Mouse (Mus musculus) cortical plate, adult 2 months (tissue): Measurements from ENCODE around the gene Cyp2c65.

Source experiments
- CTCF ChIP-seq: fragments of 200-500 bp; IDR thresholded peaks from 2 replicates; pipeline ENCODE4 v1.5.1; 2011; ENCODE audit warnings: mild to moderate bottlenecking, control low read depth, low read length; ENCODE audit not compliant: insufficient read depth; ENCODE audit errors: extremely low read depth
- POLR2A ChIP-seq: fragments of 200-500 bp; IDR thresholded peaks from 2 replicates; pipeline ENCODE4 v1.6.1; 2011; ENCODE audit warnings: mild to moderate bottlenecking, low read length, control low read depth; ENCODE audit not compliant: insufficient read depth; ENCODE audit errors: extremely low read depth

DNA sequence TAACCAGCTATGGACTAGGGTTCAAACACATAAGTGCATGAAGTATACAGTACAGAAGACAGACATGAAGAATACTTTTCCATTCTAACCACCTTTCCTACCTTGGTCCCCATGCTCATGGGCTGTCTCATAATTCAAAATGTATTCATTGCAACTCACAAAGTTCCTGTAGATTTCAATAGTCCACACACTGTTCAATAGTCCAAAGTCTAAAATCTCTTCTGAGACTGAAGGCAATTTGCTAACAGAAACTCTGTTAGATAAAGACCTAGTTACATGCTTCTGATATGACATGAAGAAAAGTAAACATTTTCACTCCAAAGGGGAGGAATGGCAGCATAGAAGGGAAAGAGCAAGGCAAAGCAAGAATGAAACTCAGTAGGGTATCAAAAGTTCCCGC, 2.9 kb upstream of the Cyp2c65 start:
- TF ChIP-seq POLR2A (no peak), CTCF (no peak)
